Mouse (Mus musculus): ENCODE measurements around the gene Pigh. TPM values are rescaled to one million over a fixed set of nuclear protein-coding genes. Genes with fewer than 3 reads are reported as not detected.

Pigh gene
- polyA plus RNA-seq, 1 experiment from 2014 or later: 14.8 TPM

DNA sequence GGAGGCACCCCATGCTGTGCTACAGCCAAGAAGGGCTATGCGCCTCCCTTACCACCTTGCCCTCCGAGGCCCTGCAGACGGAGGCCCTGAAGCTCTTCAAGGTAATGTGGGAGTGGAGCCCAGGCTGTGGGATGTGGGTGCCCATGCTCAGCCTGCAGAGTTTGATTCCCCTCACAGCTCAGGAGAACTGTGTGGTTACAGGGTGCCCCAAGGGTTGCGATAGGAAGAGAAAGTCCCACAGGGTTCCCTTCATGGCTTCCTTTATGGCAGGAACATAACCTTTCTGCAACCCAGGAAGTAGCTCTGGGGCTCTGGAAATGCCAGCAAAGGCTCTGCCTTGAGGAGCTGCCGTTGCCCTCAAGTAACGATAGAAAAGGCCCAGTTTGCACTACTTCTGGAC lies 19.5 kb downstream of the Pigh start:
- Histone ChIP-seq H3K4me2 (replicated peaks; ENCODE audit: low read depth, low read length) (no peak overlapping the region), H3K4me3 (ENCODE audit: low read depth, low read length) (no peak overlapping the region), H3K27ac (ENCODE audit: low read length) (no peak overlapping the region), H3K9ac (replicated peaks; ENCODE audit: low read depth) (no peak overlapping the region), H3K4me1 (ENCODE audit: insufficient read depth, low read depth, low read length) (no peaks in the 10 kb centered on the region), H3K36me3 (ENCODE audit: insufficient read depth, low read length) (0 out of 2 replicates have a peak, but pooled peaks cover 4% of the 10 kb centered on the region), H3K9me3 (ENCODE audit: low read length) (no peaks in the 10 kb centered on the region), H3K27me3 (replicated peaks; ENCODE audit: insufficient read depth, low read length) (no peaks in the 10 kb centered on the region)
- 92% methylated on average over 6 of the region's 6 CpGs for WGBS
- no peak for DNase-seq (ENCODE audit: low spot score)
- TF ChIP-seq EP300 (IDR thresholded peaks at IDR 0.05): no peak
- no peak for TF ChIP-seq CTCF (IDR thresholded peaks at IDR 0.05)
- no peak for ATAC-seq

DNA sequence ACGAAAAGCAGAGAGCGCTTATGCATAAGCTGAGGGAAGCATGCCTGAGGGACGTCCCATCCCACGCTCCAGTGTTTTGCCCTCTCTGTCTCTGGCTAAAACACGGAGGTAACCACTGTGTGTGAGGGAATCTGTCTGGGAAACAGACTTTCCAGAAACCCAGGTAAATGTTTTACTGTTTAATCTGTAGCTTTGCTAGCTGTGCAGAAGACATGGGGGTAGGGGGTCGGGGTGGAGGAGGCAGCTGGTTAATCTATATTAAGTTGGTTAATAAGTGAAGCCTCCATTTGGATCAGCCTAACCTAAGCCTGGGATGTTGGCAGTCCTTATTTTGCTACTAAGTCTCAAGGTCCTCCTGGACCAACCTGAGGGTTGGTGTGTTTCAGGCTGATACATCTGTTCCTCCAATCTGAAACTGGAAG lies 20.3 kb downstream of the Pigh start:
- 87% methylated on average over 6 of the region's 6 CpGs for WGBS
- DNase-seq (ENCODE audit: low spot score): no peak
- TF ChIP-seq EP300 (IDR thresholded peaks at IDR 0.05) (no peak), CTCF (IDR thresholded peaks at IDR 0.05) (no peak)
- Histone ChIP-seq H3K36me3 (ENCODE audit: insufficient read depth, low read length) (0 out of 2 replicates have a peak, but pooled peaks cover 4% of the 10 kb centered on the region), H3K4me1 (ENCODE audit: insufficient read depth, low read depth, low read length) (no peaks in the 10 kb centered on the region), H3K27me3 (replicated peaks; ENCODE audit: insufficient read depth, low read length) (no peaks in the 10 kb centered on the region), H3K4me3 (ENCODE audit: low read depth, low read length) (no peak overlapping the region), H3K9me3 (ENCODE audit: low read length) (no peaks in the 10 kb centered on the region), H3K9ac (replicated peaks; ENCODE audit: low read depth) (no peak overlapping the region), H3K27ac (ENCODE audit: low read length) (no peak overlapping the region), H3K4me2 (replicated peaks; ENCODE audit: low read depth, low read length) (no peak overlapping the region)
- no peak for ATAC-seq

DNA sequence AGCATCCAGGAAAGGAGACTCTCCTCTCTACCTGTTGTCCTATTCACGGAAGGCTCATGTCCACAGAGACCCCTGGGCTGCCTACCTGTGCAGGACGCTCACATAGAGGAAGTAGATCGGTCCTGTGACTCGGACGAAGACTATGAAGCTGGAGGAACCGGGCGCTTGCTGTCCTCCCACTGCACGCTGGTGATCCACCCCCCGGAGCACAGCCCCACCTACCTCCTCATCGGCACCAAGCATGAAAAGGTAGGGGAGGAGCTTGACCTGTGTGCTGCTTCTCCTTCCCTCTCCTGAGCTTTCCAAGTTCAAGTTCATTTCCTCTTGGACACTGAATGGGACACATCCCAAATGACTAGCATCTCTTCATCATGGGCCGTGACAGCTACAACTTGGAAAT lies 21.1 kb downstream of the Pigh start:
- Histone ChIP-seq H3K4me1 (ENCODE audit: insufficient read depth, low read depth, low read length) (no peaks in the 10 kb centered on the region), H3K27me3 (replicated peaks; ENCODE audit: insufficient read depth, low read length) (no peaks in the 10 kb centered on the region), H3K4me3 (ENCODE audit: low read depth, low read length) (no peak overlapping the region), H3K4me2 (replicated peaks; ENCODE audit: low read depth, low read length) (no peak overlapping the region), H3K36me3 (ENCODE audit: insufficient read depth, low read length) (no peaks in the 10 kb centered on the region), H3K9ac (replicated peaks; ENCODE audit: low read depth) (no peak overlapping the region), H3K27ac (ENCODE audit: low read length) (no peak overlapping the region), H3K9me3 (ENCODE audit: low read length) (no peaks in the 10 kb centered on the region)
- ATAC-seq: no peak
- no peak for TF ChIP-seq CTCF (IDR thresholded peaks at IDR 0.05)
- TF ChIP-seq EP300 (IDR thresholded peaks at IDR 0.05): no peak
- DNase-seq (ENCODE audit: low spot score): no peak
- WGBS: 91% methylated on average over 11 of the region's 11 CpGs

DNA sequence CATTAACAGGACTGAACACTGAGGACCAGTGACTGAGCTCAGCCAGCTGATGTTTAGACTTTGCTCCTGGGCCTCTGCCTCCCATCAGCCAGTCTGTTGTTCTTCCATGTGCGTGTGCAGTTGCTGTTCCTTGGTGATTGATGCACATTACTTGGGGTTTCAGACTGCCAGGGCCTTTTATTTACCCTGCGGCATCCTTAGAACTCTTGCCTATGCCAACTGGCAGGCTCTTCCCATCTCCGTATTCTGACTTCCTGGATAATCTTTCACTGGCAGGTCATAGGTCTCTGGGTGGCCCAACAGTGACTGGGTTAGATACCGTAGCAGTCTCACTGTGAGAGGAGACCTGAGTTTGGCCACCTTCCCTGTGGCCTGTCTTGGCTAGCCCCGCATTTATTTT lies 21.9 kb downstream of the Pigh start:
- no peak for TF ChIP-seq CTCF (IDR thresholded peaks at IDR 0.05)
- TF ChIP-seq EP300 (IDR thresholded peaks at IDR 0.05): no peak
- no peaks in the 10 kb centered on the region for H3K4me1 ChIP-seq (ENCODE audit: insufficient read depth, low read depth, low read length)
- H3K27ac ChIP-seq (ENCODE audit: low read length): no peak overlapping the region
- H3K9me3 ChIP-seq (ENCODE audit: low read length): no peaks in the 10 kb centered on the region
- H3K4me3 ChIP-seq (ENCODE audit: low read depth, low read length): no peak overlapping the region
- H3K9ac ChIP-seq (replicated peaks; ENCODE audit: low read depth): no peak overlapping the region
- H3K36me3 ChIP-seq (ENCODE audit: insufficient read depth, low read length): no peaks in the 10 kb centered on the region
- no peak for DNase-seq (ENCODE audit: low spot score)
- WGBS: 69% methylated on average over 5 of the region's 5 CpGs
- ATAC-seq: no peak
- no peaks in the 10 kb centered on the region for H3K27me3 ChIP-seq (replicated peaks; ENCODE audit: insufficient read depth, low read length)
- H3K4me2 ChIP-seq (replicated peaks; ENCODE audit: low read depth, low read length): no peak overlapping the region

DNA sequence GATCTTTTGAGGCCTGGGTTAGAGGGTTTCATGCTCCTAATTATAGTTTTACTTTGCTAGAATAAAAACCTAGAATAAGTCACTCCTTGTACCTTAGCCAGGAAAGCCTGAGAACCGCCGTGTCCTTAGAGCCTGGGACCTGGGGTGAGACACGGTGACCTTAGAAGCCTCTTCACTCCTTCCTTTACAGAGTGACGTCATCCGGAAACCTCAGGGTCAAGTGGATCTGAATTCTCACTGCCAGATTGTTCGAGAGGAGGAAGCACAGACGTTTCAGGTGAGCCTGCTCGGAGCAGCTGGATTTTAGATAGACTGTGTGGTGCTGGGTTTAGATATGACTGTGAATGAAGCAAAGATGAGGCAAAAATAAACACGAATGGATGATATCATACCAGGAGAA lies 23.0 kb downstream of the Pigh start:
- no peak overlapping the region for H3K9ac ChIP-seq (replicated peaks; ENCODE audit: low read depth)
- no peak overlapping the region for H3K27ac ChIP-seq (ENCODE audit: low read length)
- TF ChIP-seq CTCF (IDR thresholded peaks at IDR 0.05): no peak
- TF ChIP-seq EP300 (IDR thresholded peaks at IDR 0.05): no peak
- DNase-seq (ENCODE audit: low spot score): peak; percentile 19
- no peak overlapping the region for H3K4me3 ChIP-seq (ENCODE audit: low read depth, low read length)
- WGBS: 60% methylated on average over 9 of the region's 9 CpGs
- no peaks in the 10 kb centered on the region for H3K9me3 ChIP-seq (ENCODE audit: low read length)
- H3K36me3 ChIP-seq (ENCODE audit: insufficient read depth, low read length): no peaks in the 10 kb centered on the region
- ATAC-seq: no peak
- no peak overlapping the region for H3K4me2 ChIP-seq (replicated peaks; ENCODE audit: low read depth, low read length)
- H3K4me1 ChIP-seq (ENCODE audit: insufficient read depth, low read depth, low read length): no peaks in the 10 kb centered on the region
- no peaks in the 10 kb centered on the region for H3K27me3 ChIP-seq (replicated peaks; ENCODE audit: insufficient read depth, low read length)

DNA sequence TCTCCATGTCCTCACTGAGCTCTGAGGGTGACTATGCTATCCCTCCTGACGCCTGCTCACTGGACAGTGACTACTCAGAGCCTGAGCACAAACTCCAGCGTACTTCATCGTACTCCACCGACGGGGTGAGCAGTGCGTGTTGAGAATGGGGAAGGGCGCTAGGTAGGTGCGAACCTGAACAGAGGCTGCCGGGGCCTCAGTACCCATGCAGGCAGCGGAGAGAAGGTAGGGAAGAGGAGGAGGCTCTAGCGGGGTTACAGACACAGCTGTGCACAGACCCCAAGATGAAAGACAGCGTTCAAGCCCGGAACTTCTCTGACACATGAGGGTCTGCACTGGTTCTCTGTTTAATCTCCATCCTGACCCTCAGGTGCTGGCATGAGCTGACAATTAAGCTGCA lies 25.0 kb downstream of the Pigh start:
- Histone ChIP-seq H3K4me3 (ENCODE audit: low read depth, low read length) (no peak overlapping the region), H3K27ac (ENCODE audit: low read length) (no peak overlapping the region), H3K27me3 (replicated peaks; ENCODE audit: insufficient read depth, low read length) (no peaks in the 10 kb centered on the region), H3K9ac (replicated peaks; ENCODE audit: low read depth) (no peak overlapping the region), H3K4me2 (replicated peaks; ENCODE audit: low read depth, low read length) (no peak overlapping the region), H3K36me3 (ENCODE audit: insufficient read depth, low read length) (no peaks in the 10 kb centered on the region), H3K9me3 (ENCODE audit: low read length) (no peaks in the 10 kb centered on the region), H3K4me1 (ENCODE audit: insufficient read depth, low read depth, low read length) (peaks cover 9% of the 10 kb centered on the region; the same call in 1 of the 2 replicates)
- 93% methylated on average over 13 of the region's 13 CpGs for WGBS
- DNase-seq (ENCODE audit: low spot score) (no peak), ATAC-seq (no peak)
- no peak for TF ChIP-seq CTCF (IDR thresholded peaks at IDR 0.05)

Data from lung, postnatal 0 days (tissue).